15 mouse cellular contexts compared by ENCODE assay signal in genomic region chr2:91452658-91453057, GRCm38 (mm10). TPM values are rescaled to one million over a fixed set of nuclear protein-coding genes. Genes with fewer than 3 reads are reported as not detected.
DNase-seq lines count a peak whose midpoint lies in the region; ATAC-seq lines count a peak whose summit lies in the region.
"Had no signal": no experiment of that assay in that cellular context is flagged by ENCODE, and none has a peak within 500 bp of the region (broad histone marks: within the 10 kb centered on the region; RNA-seq: fewer than 3 reads in every experiment).

No protein-coding gene starts in this region.

- H3K27me3 ChIP-seq in intestine, embryonic 15.5 days (replicated peaks) = no peaks in the 10 kb centered on the region
- no peaks in the 10 kb centered on the region for H3K27me3 ChIP-seq in forebrain, embryonic 14.5 days (replicated peaks; ENCODE audit: control insufficient read depth, insufficient read depth, low read length)
- H3K27me3 ChIP-seq: embryonic facial prominence, embryonic 12.5 days; hindbrain, embryonic 15.5 days had no signal

- no peak overlapping the region for H3K9ac ChIP-seq in intestine, embryonic 15.5 days
- no peak overlapping the region for H3K9ac ChIP-seq in forebrain, embryonic 14.5 days (ENCODE audit: low read length)
- H3K9ac ChIP-seq: embryonic facial prominence, embryonic 12.5 days; forebrain, embryonic 13.5 days; hindbrain, embryonic 15.5 days had no signal

- H3K4me1 ChIP-seq in intestine, embryonic 15.5 days (replicated peaks) = 0 out of 2 replicates have a peak, but pooled peaks cover 3% of the 10 kb centered on the region
- H3K4me1 ChIP-seq in forebrain, embryonic 14.5 days (ENCODE audit: control insufficient read depth, insufficient read depth, low read length) = peaks cover 3% of the 10 kb centered on the region; the same call in 1 of the 2 replicates

- H3K36me3 ChIP-seq in intestine, embryonic 15.5 days = no peaks in the 10 kb centered on the region
- H3K36me3 ChIP-seq in forebrain, embryonic 14.5 days (ENCODE audit: control insufficient read depth, insufficient read depth, low read length) = no peaks in the 10 kb centered on the region
- H3K36me3 ChIP-seq: embryonic facial prominence, embryonic 12.5 days; hindbrain, embryonic 15.5 days had no signal

- no peaks in the 10 kb centered on the region for H3K9me3 ChIP-seq in intestine, embryonic 15.5 days
- no peaks in the 10 kb centered on the region for H3K9me3 ChIP-seq in forebrain, embryonic 14.5 days (replicated peaks; ENCODE audit: control insufficient read depth, low read length)
- H3K9me3 ChIP-seq: embryonic facial prominence, embryonic 12.5 days; forebrain, embryonic 13.5 days; hindbrain, embryonic 15.5 days had no signal

- H3K27ac ChIP-seq in intestine, embryonic 15.5 days = peak overlapping the region; percentile 64
- no peak overlapping the region for H3K27ac ChIP-seq in forebrain, embryonic 14.5 days (ENCODE audit: low read depth, low read length)
- H3K27ac ChIP-seq: embryonic facial prominence, embryonic 12.5 days; forebrain, embryonic 13.5 days; hindbrain, embryonic 15.5 days had no signal

- no peak overlapping the region for H3K4me3 ChIP-seq in intestine, embryonic 15.5 days (replicated peaks)
- no peak overlapping the region for H3K4me3 ChIP-seq in forebrain, embryonic 14.5 days (ENCODE audit: low read depth, low read length)
- H3K4me3 ChIP-seq: embryonic facial prominence, embryonic 12.5 days; forebrain, embryonic 13.5 days; hindbrain, embryonic 15.5 days had no signal

- peak; percentile 13 for DNase-seq in gastrocnemius, adult 18-20 months (ENCODE audit: low spot score)
- no peak for DNase-seq in gastrocnemius, postnatal 10 days
- peak; percentile 35 for DNase-seq in kidney, adult 9 months
- DNase-seq in kidney, postnatal 10 days = no peak
- DNase-seq in spleen, postnatal 10 days (ENCODE audit: low spot score in 2 of 2) = no peak
- DNase-seq in forebrain, embryonic 14.5 days (ENCODE audit: low spot score) = no peak
- DNase-seq: cerebellum, postnatal 10 days; gastrocnemius, postnatal 36 days; spleen, adult 18-20 months had no signal

- H3K4me2 ChIP-seq in intestine, embryonic 15.5 days (replicated peaks) = peak overlapping the region; percentile 45
- H3K4me2 ChIP-seq in forebrain, embryonic 14.5 days (ENCODE audit: low read length) = no peak overlapping the region
- H3K4me2 ChIP-seq: embryonic facial prominence, embryonic 12.5 days; forebrain, embryonic 13.5 days; hindbrain, embryonic 15.5 days had no signal

- WGBS in intestine, embryonic 15.5 days = 23% methylated on average over 8 of the region's 8 CpGs
- WGBS in forebrain, embryonic 14.5 days = 71% methylated on average over 8 of the region's 8 CpGs

- peak; percentile 82 for ATAC-seq in intestine, embryonic 15.5 days
- ATAC-seq in megakaryocyte-erythroid progenitor cell, adult 5-6 weeks (replicated peaks; ENCODE audit: low FRiP score, low TSS enrichment, poor library complexity, severe bottlenecking) = 0 out of 2 replicates have a peak, but pooled peaks have one; percentile 16
- no peak for ATAC-seq in forebrain, embryonic 14.5 days
- ATAC-seq: activated CD4-positive, CD25-positive, alpha-beta regulatory T cell, adult 4 months; forebrain, embryonic 13.5 days had no signal

RNA-seq across cellular contexts. Expression of gene Lrp4, which starts 4.7 kb away (rescaled TPM):
- total RNA-seq in gastrocnemius, adult 18-20 months (2021) = 1 to 10 TPM; 8.8 to 9.6 TPM
- total RNA-seq in gastrocnemius, postnatal 10 days (2021) = 10 to 100 TPM; 20.9 to 25.7 TPM
- 8.7 and 9.2 TPM in 2 replicates for polyA plus RNA-seq in intestine, embryonic 15.5 days (2015; fragmentation: Nextera tagmentation; extraction: Ambion mirVana)
- total RNA-seq in megakaryocyte-erythroid progenitor cell, adult 5-6 weeks (2014; fragmentation: Nextera tagmentation) = not detected in 2 replicates
- 0.23 TPM in 1 of 2 replicates, not detected in the other for total RNA-seq in megakaryocyte-erythroid progenitor cell, adult 5-6 weeks (2017)
- 4.7 and 5.1 TPM in 2 replicates for polyA plus RNA-seq in forebrain, embryonic 14.5 days (2014; fragmentation: Nextera tagmentation; extraction: Ambion mirVana)

RNA-seq across cellular contexts. Expression of gene 1110051M20Rik, which starts 8.2 kb away (rescaled TPM):
- 10 to 100 TPM; 14.4 to 21.7 TPM for total RNA-seq in gastrocnemius, adult 18-20 months (2021)
- total RNA-seq in gastrocnemius, postnatal 10 days (2021) = 10 to 100 TPM; 12.0 to 12.2 TPM
- 36.3 and 38.6 TPM in 2 replicates for polyA plus RNA-seq in intestine, embryonic 15.5 days (2015; fragmentation: Nextera tagmentation; extraction: Ambion mirVana)
- total RNA-seq in megakaryocyte-erythroid progenitor cell, adult 5-6 weeks (2014; fragmentation: Nextera tagmentation) = 11.1 and 12.1 TPM in 2 replicates
- 3.1 and 9.3 TPM in 2 replicates for total RNA-seq in megakaryocyte-erythroid progenitor cell, adult 5-6 weeks (2017)
- 168 and 170 TPM in 2 replicates for polyA plus RNA-seq in forebrain, embryonic 14.5 days (2014; fragmentation: Nextera tagmentation; extraction: Ambion mirVana)

Comparison
In these comparisons a context has a peak if more than half of its experiments do, and no peak if none do; other contexts are left out.
1. DNase-seq: peak in gastrocnemius, adult 18-20 months (single experiment) and kidney, adult 9 months (single experiment); none in gastrocnemius, postnatal 10 days (single experiment), kidney, postnatal 10 days (single experiment), spleen, postnatal 10 days (0 of 2) and forebrain, embryonic 14.5 days (single experiment).
2. RNA of gene Lrp4, which starts 4.7 kb away (total RNA-seq): 20.9 to 25.7 TPM in gastrocnemius, postnatal 10 days and 8.8 to 9.6 TPM in gastrocnemius, adult 18-20 months; 0.23 TPM in megakaryocyte-erythroid progenitor cell, adult 5-6 weeks; every median in the first group is over 4 times any median in the second.